Mouse (Mus musculus): ENCODE measurements around the gene Polg2. TPM values are rescaled to one million over a fixed set of nuclear protein-coding genes. Genes with fewer than 3 reads are reported as not detected.
"Not testable (repeated sequence)": the region's sequence is repeated elsewhere in the genome, so short reads cannot be mapped to it uniquely, and the experiment has no call there.

Gene Polg2
- 1 to 10 TPM; 3.4 to 5.6 (median 3.7) TPM for total RNA-seq (2022)

GRCm38 (mm10) chr11:106779388-106780088 is at the start of gene Polg2:
Polg2 (minus strand) TSS chr11:106779537.
- peak; percentile 88 to 92 for DNase-seq (ENCODE audit: low spot score in 2 of 2)

GRCm38 (mm10) chr11:106828079-106828478 is 48.7 kb upstream of the Polg2 start:
- DNase-seq (ENCODE audit: low spot score in 2 of 2), result no peak

- DNase-seq (ENCODE audit: low spot score in 2 of 2), result no peak
Measured at GRCm38 (mm10) chr11:106824403-106824802, 45.1 kb upstream of the Polg2 start.

GRCm38 (mm10) chr11:106823741-106824140 is 44.4 kb upstream of the Polg2 start:
- DNase-seq (ENCODE audit: low spot score in 2 of 2), result no peak

- peak; percentile 51 to 59 for DNase-seq (ENCODE audit: low spot score in 2 of 2)
Measured at GRCm38 (mm10) chr11:106822911-106823310, 43.6 kb upstream of the Polg2 start.

GRCm38 (mm10) chr11:106822491-106822890 is 43.2 kb upstream of the Polg2 start:
- DNase-seq (ENCODE audit: low spot score in 2 of 2), result no peak

DNA sequence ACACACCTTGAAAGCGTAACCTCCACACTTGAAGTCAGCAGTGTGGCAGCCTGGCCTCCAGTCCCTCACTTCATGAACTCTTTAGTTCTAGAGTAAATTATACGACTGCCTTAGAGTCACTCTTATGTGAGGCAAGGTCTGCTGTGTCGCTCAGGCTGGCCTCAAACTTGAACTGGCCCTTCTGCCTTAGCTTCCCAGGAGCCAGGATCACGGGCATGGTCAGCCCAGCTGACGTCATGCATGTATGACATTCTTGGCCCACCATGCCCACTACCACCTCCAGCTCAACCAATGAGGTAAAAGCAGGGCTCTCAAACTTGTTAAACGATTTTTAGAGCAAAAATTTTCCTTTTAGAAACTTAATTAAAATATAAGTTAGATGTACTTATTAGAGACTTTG is 42.1 kb upstream of the Polg2 start:
- no peak for DNase-seq (ENCODE audit: low spot score in 2 of 2)

- no peak for DNase-seq (ENCODE audit: low spot score in 2 of 2)
Measured at GRCm38 (mm10) chr11:106820972-106821371, 41.6 kb upstream of the Polg2 start.

GRCm38 (mm10) chr11:106820252-106820651 is 40.9 kb upstream of the Polg2 start:
- no peak for DNase-seq (ENCODE audit: low spot score in 2 of 2)

DNA sequence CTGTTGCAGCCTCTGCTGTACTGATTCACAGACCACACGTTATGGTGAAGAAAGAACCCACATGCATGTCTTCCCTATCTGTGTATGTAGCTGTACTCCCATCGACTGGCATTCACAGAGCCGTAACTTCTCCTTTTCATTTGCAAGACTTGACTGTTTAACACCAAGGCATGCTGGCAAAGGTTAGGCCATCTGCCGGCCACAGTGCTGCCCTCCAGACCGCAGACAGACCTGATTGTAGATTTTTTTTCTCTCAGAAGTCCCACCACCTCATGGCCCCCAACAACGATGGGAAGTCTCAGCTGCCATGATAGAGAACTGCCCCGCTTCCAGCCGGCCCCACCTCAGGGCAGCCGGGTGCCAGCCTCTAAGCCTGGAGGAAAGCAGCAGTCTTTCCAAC is 40.3 kb upstream of the Polg2 start:
- no peak for DNase-seq (ENCODE audit: low spot score in 2 of 2)

- DNase-seq (ENCODE audit: low spot score in 2 of 2), result no peak
Measured at GRCm38 (mm10) chr11:106818341-106818740, 39.0 kb upstream of the Polg2 start.

- no peak for DNase-seq (ENCODE audit: low spot score in 2 of 2)
Measured at GRCm38 (mm10) chr11:106817808-106818207, 38.5 kb upstream of the Polg2 start.

DNA sequence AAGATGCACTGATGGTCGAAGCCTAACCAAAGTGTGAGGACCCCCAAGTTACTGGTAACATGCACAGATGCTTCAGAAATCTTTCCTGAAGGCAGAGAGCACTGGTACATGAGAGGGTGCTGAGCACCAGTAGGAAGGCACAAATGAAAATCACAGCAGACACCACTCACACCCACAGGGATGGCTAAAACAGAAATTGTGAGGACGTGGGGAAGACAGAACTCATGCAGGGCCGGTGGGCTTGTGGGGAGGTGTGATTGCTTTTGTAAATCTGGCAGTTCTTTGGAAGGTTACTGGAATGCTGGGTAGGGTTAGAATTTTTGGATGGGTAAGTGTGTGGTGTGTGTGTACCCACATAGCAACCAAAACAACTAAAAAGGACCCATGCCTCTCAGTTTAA is 37.8 kb upstream of the Polg2 start:
- no peak for DNase-seq (ENCODE audit: low spot score in 2 of 2)

- DNase-seq (ENCODE audit: low spot score in 2 of 2), result no peak
Measured at GRCm38 (mm10) chr11:106816316-106816715, 37.0 kb upstream of the Polg2 start.

- no peak for DNase-seq (ENCODE audit: low spot score in 2 of 2)
Measured at GRCm38 (mm10) chr11:106815761-106816160, 36.4 kb upstream of the Polg2 start.

- DNase-seq (ENCODE audit: low spot score in 2 of 2), result no peak
Measured at GRCm38 (mm10) chr11:106815331-106815730, 36.0 kb upstream of the Polg2 start.

DNA sequence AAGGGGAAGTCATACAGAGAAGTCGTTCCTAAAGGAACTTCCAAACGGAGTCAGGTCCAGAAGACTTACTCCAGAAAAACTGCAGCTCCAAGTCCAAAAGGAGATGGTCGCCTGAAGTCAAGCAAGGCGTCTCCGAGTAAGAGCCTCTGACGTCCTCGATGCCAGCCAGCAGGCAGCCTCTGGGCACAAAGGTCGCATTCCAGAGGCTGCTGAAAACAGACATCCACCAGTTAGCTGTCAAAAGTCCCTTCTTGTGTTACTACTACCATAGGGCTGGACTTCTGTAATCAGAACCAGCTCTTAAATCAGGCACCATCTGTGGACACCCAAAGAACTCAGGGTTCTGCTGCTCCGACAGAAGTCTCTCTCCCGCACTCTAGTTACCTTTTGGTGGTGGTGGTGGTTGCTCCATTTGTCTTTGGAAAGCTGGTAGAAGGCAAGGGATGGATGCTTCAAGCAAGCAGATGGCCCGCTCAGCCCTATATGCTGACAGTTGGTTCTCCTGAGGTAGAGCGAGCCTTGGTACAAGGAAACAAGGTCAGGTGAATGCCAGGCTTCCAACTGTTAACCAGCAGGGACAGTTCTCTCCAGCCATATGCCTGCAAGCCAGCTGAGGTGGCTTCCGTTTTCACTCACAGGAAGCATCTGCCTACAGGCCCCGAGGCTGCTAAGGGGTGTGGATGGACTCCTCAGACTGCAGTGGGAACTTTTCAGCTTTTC is 35.4 kb upstream of the Polg2 start:
- no peak for DNase-seq (ENCODE audit: low spot score in 2 of 2)

- DNase-seq (ENCODE audit: low spot score in 2 of 2), result no peak
Measured at GRCm38 (mm10) chr11:106812410-106813136, 33.2 kb upstream of the Polg2 start.

DNA sequence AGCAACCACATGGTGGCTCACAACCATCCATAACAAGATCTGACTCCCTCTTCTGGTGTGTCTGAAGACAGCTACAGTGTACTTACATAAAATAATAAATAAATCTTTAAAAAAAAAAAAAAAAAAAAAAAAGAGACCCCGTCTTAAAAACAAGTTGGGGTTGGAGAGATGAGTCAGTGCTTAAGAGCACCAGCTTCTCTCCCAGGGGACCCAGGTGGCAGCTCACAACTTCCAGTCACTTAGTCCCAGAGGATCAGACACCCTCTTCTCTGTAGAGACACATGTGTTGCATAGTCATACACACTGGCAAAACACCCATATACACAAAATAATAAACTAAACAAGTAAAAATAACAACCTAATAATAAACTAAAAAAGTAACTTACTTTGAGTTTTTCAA is 28.1 kb upstream of the Polg2 start:
- DNase-seq (ENCODE audit: low spot score in 2 of 2), result not testable (repeated sequence)

DNA sequence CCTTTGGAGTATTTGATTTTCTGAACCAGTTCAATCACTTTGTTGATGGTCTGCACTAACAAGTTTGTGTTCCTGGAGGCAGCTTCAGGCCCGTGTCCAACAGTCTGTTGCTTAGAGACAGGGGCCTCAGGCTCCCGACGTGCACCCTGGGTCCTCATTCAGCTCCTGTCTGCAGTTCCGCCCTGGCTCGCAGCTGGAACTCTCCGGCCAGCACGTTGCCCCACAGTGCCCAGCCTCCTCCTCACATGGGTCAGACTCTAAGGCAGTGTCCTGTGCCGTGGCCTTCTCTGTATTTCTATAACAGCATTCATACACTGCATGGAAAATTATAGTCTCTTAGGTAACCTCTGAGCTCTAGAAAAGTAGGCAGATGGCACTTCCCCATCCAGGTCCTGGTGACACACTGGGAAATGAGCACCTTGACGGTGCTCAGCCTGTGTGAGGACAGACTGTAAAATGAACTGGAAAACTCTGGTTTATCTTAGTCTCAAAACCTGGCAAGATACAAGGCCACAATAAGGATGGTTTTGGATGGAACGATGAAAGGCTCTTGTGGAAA is 22.8 kb upstream of the Polg2 start:
- no peak for DNase-seq (ENCODE audit: low spot score in 2 of 2)

DNA sequence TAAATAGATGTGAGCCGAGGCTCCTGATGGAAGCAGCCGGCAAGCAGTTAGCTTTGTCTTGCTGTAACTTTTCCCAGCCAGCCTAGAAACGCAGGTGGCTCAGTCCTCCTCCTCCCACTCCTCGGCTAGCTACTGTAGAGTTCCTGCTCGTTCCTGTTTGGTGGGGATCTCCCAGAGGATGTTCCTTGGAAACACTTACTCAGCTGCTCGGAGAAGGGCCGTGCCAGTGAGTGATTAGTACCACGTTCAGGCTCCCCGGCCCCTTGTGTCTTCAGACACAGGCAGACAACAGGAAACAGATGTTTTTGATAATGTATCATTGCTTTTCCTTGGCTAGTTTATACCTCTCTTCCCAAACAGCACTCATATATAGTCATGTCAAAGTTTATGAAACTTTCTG is 16.3 kb upstream of the Polg2 start:
- DNase-seq (ENCODE audit: low spot score in 2 of 2), result no peak

- no peak for DNase-seq (ENCODE audit: low spot score in 2 of 2)
Measured at GRCm38 (mm10) chr11:106793846-106794245, 14.5 kb upstream of the Polg2 start.

All from layer of hippocampus, adult 8-10 months (tissue).